In the genomic region with DNA sequence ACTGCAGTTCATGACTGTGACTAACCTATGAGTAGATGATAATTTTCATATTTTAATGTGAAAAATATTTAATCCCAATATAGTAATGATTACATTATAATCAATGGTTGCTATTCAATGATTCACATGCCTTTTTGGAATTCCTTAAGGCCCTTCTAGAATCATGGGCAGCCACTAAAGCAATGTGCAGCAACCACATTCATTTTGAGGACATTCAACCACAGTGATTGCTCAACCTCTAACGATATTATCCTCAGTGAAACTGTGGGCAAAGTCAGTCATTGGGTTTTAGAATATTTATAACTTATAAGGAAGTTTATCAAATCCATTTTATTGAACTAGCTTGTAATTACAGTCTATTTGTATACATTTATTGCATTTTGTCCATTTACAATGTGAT, we compare ENCODE assay signal across 12 mouse cellular contexts.
"Had no signal": no experiment of that assay in that cellular context is flagged by ENCODE, and none has a peak within 500 bp of the region (broad histone marks: within the 10 kb centered on the region; RNA-seq: fewer than 3 reads in every experiment).

No protein-coding gene starts in this region.

- DNase-seq: lung, adult 18-20 months; lung, embryonic 14.5 days; lung, postnatal 10 days; lung, postnatal 4 days; midbrain, embryonic 14.5 days; right cerebral cortex, postnatal 25 days; right cerebral cortex, postnatal 4 days; spleen, adult 18-20 months; thymus, adult 18-20 months; thymus, postnatal 14 days; thymus, postnatal 36 days had no signal

- ATAC-seq: midbrain, embryonic 16.5 days had no signal
